9 mouse cellular contexts compared by ENCODE assay signal in genomic region chr13:53211971-53212733, GRCm38 (mm10).
DNase-seq lines count a peak whose midpoint lies in the region; ATAC-seq lines count a peak whose summit lies in the region.
"Had no signal": no experiment of that assay in that cellular context is flagged by ENCODE, and none has a peak within 500 bp of the region (broad histone marks: within the 10 kb centered on the region; RNA-seq: fewer than 3 reads in every experiment).

No protein-coding gene starts in this region.

- H3K27ac ChIP-seq in kidney, embryonic 14.5 days (ENCODE audit: low read depth, low read length): peak overlapping the region; percentile 49; the same call in 1 of the 2 replicates
- H3K27ac ChIP-seq in intestine, embryonic 15.5 days: peak overlapping the region; percentile 52
- H3K27ac ChIP-seq in neural tube, embryonic 13.5 days (replicated peaks): peak overlapping the region; percentile 23; the same call in 1 of the 2 replicates

- H3K36me3 ChIP-seq in kidney, embryonic 14.5 days (ENCODE audit: control insufficient read depth, insufficient read depth, low read length): no peaks in the 10 kb centered on the region
- H3K36me3 ChIP-seq in intestine, embryonic 15.5 days: no peaks in the 10 kb centered on the region
- H3K36me3 ChIP-seq in neural tube, embryonic 13.5 days: no peaks in the 10 kb centered on the region

- peak overlapping the region; percentile 17; the same call in 1 of the 2 replicates for H3K4me3 ChIP-seq in kidney, embryonic 14.5 days (ENCODE audit: low read length)
- H3K4me3 ChIP-seq in intestine, embryonic 15.5 days (replicated peaks): 0 out of 2 replicates have a peak overlapping the region, but pooled peaks have one; percentile 9
- H3K4me3 ChIP-seq in neural tube, embryonic 13.5 days: peak overlapping the region; percentile 15

- no peaks in the 10 kb centered on the region for H3K9me3 ChIP-seq in kidney, embryonic 14.5 days (ENCODE audit: control insufficient read depth, low read length)
- no peaks in the 10 kb centered on the region for H3K9me3 ChIP-seq in intestine, embryonic 15.5 days
- H3K9me3 ChIP-seq in neural tube, embryonic 13.5 days: no peaks in the 10 kb centered on the region

- 9% methylated on average over 19 of the region's 19 CpGs for WGBS in kidney, embryonic 14.5 days
- WGBS in intestine, embryonic 15.5 days: 16% methylated on average over 19 of the region's 19 CpGs
- 15% methylated on average over 19 of the region's 19 CpGs for WGBS in neural tube, embryonic 13.5 days

- peak overlapping the region; percentile 31 for H3K4me2 ChIP-seq in kidney, embryonic 14.5 days (replicated peaks; ENCODE audit: low read depth, low read length)
- H3K4me2 ChIP-seq in intestine, embryonic 15.5 days (replicated peaks): peak overlapping the region; percentile 42
- H3K4me2 ChIP-seq in neural tube, embryonic 13.5 days: peak overlapping the region; percentile 44

- H3K4me1 ChIP-seq in kidney, embryonic 14.5 days (ENCODE audit: control insufficient read depth, insufficient read depth, low read length): peaks cover 21% of the 10 kb centered on the region
- peaks cover 38% of the 10 kb centered on the region for H3K4me1 ChIP-seq in intestine, embryonic 15.5 days (replicated peaks)
- H3K4me1 ChIP-seq in neural tube, embryonic 13.5 days (replicated peaks): peaks cover 17% of the 10 kb centered on the region

- ATAC-seq in kidney, embryonic 14.5 days (ENCODE audit: low FRiP score, low TSS enrichment): peak; percentile 93
- ATAC-seq in intestine, embryonic 15.5 days: peak; percentile 82
- ATAC-seq in neural tube, embryonic 13.5 days (ENCODE audit: low read depth): peak; percentile 74; the same call in 1 of the 2 replicates
- ATAC-seq in granulocyte monocyte progenitor cell, adult 5-6 weeks (replicated peaks; ENCODE audit: poor library complexity, severe bottlenecking): no peak

- no peak for DNase-seq in kidney, adult 8-10 months
- DNase-seq in embryo, embryonic 11 days: peak; percentile 85
- DNase-seq in left cerebral cortex, adult 9 months (ENCODE audit: low spot score in 2 of 2): no peak
- no peak for DNase-seq in kidney, postnatal 25 days
- DNase-seq: lung, postnatal 14 days had no signal

- no peaks in the 10 kb centered on the region for H3K27me3 ChIP-seq in kidney, embryonic 14.5 days (ENCODE audit: control insufficient read depth, insufficient read depth, low read length)
- no peaks in the 10 kb centered on the region for H3K27me3 ChIP-seq in intestine, embryonic 15.5 days (replicated peaks)
- H3K27me3 ChIP-seq in neural tube, embryonic 13.5 days: no peaks in the 10 kb centered on the region

- H3K9ac ChIP-seq in kidney, embryonic 14.5 days (ENCODE audit: low read depth, low read length): peak overlapping the region; percentile 9; the same call in 1 of the 2 replicates
- no peak overlapping the region for H3K9ac ChIP-seq in intestine, embryonic 15.5 days
- H3K9ac ChIP-seq in neural tube, embryonic 13.5 days: 0 out of 2 replicates have a peak overlapping the region, but pooled peaks have one; percentile 53
